ENCODE assay signal across 8 mouse cellular contexts in the genomic region with DNA sequence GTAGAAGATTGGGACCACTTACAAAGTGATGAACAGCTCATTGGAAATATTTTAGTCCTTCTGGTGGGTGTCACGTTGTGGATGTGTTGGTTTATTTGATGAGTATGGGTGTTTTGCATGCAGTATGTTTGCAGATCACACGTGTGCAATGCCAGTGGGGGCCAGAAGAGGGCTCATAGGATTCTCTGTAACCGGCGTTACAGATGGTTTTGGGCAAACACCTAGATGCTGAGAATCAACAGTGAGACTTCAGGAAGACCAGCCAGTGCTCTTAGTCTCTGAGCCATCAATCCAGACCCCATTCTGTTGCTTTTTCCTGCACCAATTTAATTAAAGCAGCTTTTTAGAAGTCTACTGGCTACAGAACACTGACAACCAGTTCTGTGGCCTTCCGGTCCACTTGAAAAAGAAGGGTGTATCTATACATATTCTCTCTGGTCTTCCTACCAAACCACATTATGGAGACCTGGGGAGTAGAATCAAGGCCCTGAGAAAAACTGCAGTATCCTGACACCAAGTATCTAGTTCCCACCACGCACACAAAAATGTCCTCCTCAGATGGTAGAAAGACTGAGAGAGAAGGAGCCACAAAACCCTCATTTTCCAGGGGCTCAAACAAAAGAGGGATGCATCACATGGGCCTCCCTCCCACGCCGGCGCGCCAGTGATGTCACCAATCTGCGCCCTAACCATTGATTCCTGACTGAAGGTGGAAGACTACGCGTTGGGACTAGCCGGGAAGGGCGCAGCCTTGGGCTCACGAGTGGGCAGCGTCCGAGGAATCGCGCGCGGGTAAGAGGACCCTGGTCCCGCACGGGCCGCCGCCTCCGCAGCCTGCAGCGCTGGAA. TPM values are rescaled to one million over a fixed set of nuclear protein-coding genes. Genes with fewer than 3 reads are reported as not detected.
DNase-seq lines count a peak whose midpoint lies in the region; ATAC-seq lines count a peak whose summit lies in the region.

A gene (plus strand): TSS at position 664 of the 848 bp plus-strand sequence.

- H3K27ac ChIP-seq in forebrain, embryonic 10.5 days = peak within 1 kb of the TSS; percentile 93
- H3K27ac ChIP-seq in heart, embryonic 14.5 days (replicated peaks in 1 of 2; ENCODE audit: control insufficient read depth in 1 of 2, insufficient read depth in 1 of 2, low read depth in 2 of 2, low read length in 2 of 2) = peak within 1 kb of the TSS; percentile 68 to 86
- H3K27ac ChIP-seq in liver, embryonic 12.5 days = no peak within 1 kb of the TSS
- H3K27ac ChIP-seq in stomach, embryonic 15.5 days = peak within 1 kb of the TSS; percentile 17; the same call in 1 of the 2 replicates

- DNase-seq in CD8-positive naive resting alpha-beta T cell, adult 2 months (ENCODE audit: low read depth in 2 of 2, low spot score in 2 of 2) = peak; percentile 61 to 74
- DNase-seq in c-Kit-positive CD71-negative TER-119-negative erythroid progenitor cells, embryonic 14.5 days (ENCODE audit: low read depth) = peak; percentile 67
- DNase-seq in forebrain, embryonic 10.5 days (ENCODE audit: extremely low spot score, low spot score) = peak; percentile 87
- peak; percentile 78 for DNase-seq in kidney, postnatal 14 days
- peak; percentile 42 to 73 for DNase-seq in natural killer cell, adult 2 months (ENCODE audit: low spot score in 2 of 2)

- peak within 1 kb of the TSS; percentile 77 for H3K4me2 ChIP-seq in heart, embryonic 14.5 days (ENCODE audit: low read length)
- peak within 1 kb of the TSS; percentile 89 for H3K4me2 ChIP-seq in liver, embryonic 12.5 days
- H3K4me2 ChIP-seq in stomach, embryonic 15.5 days = peak within 1 kb of the TSS; percentile 92

- 7% methylated on average over 28 of the region's 28 CpGs for WGBS in forebrain, embryonic 10.5 days
- WGBS in heart, embryonic 14.5 days = 5% methylated on average over 28 of the region's 28 CpGs
- 6% methylated on average over 28 of the region's 28 CpGs for WGBS in liver, embryonic 12.5 days (ENCODE audit: insufficient replicate concordance)
- WGBS in stomach, embryonic 15.5 days = 6% methylated on average over 28 of the region's 28 CpGs

- H3K36me3 ChIP-seq in forebrain, embryonic 10.5 days (replicated peaks) = peaks cover 8% of the 10 kb centered on the region; the same call in 1 of the 2 replicates
- no peaks in the 10 kb centered on the region for H3K36me3 ChIP-seq in heart, embryonic 14.5 days (ENCODE audit: control insufficient read depth, insufficient read depth, low read length)
- H3K36me3 ChIP-seq in liver, embryonic 12.5 days = no peaks in the 10 kb centered on the region
- H3K36me3 ChIP-seq in stomach, embryonic 15.5 days = no peaks in the 10 kb centered on the region

- ATAC-seq in heart, embryonic 14.5 days (ENCODE audit: insufficient number of reproducible peaks, insufficient read depth, low FRiP score, low read depth) = peak; percentile 63
- peak; percentile 54; the same call in 1 of the 2 replicates for ATAC-seq in liver, embryonic 12.5 days
- ATAC-seq in stomach, embryonic 15.5 days (ENCODE audit: insufficient read depth, low FRiP score, low read depth) = peak; percentile 66; the same call in 1 of the 2 replicates

- peaks cover 10% of the 10 kb centered on the region; the same call in 1 of the 2 replicates for H3K27me3 ChIP-seq in forebrain, embryonic 10.5 days (ENCODE audit: poor library complexity, severe bottlenecking)
- H3K27me3 ChIP-seq in heart, embryonic 14.5 days (ENCODE audit: control insufficient read depth, insufficient read depth, low read length) = no peaks in the 10 kb centered on the region
- peaks cover 21% of the 10 kb centered on the region for H3K27me3 ChIP-seq in liver, embryonic 12.5 days (replicated peaks)
- no peaks in the 10 kb centered on the region for H3K27me3 ChIP-seq in stomach, embryonic 15.5 days (replicated peaks)

- H3K9me3 ChIP-seq in forebrain, embryonic 10.5 days = no peaks in the 10 kb centered on the region
- H3K9me3 ChIP-seq in heart, embryonic 14.5 days (ENCODE audit: control insufficient read depth, low read length) = no peaks in the 10 kb centered on the region
- H3K9me3 ChIP-seq in liver, embryonic 12.5 days (replicated peaks) = no peaks in the 10 kb centered on the region
- H3K9me3 ChIP-seq in stomach, embryonic 15.5 days = no peaks in the 10 kb centered on the region

- H3K9ac ChIP-seq in heart, embryonic 14.5 days (ENCODE audit: low read length) = peak within 1 kb of the TSS; percentile 89
- H3K9ac ChIP-seq in liver, embryonic 12.5 days = peak within 1 kb of the TSS; percentile 73
- H3K9ac ChIP-seq in stomach, embryonic 15.5 days = peak within 1 kb of the TSS; percentile 68

- peak within 1 kb of the TSS; percentile 100 for H3K4me3 ChIP-seq in forebrain, embryonic 10.5 days
- peak within 1 kb of the TSS; percentile 90 to 93 for H3K4me3 ChIP-seq in heart, embryonic 14.5 days (ENCODE audit: control insufficient read depth in 1 of 2, insufficient read depth in 1 of 2, low read depth in 1 of 2, low read length in 2 of 2)
- peak within 1 kb of the TSS; percentile 70 for H3K4me3 ChIP-seq in liver, embryonic 12.5 days
- H3K4me3 ChIP-seq in stomach, embryonic 15.5 days (replicated peaks) = peak within 1 kb of the TSS; percentile 89

- H3K4me1 ChIP-seq in forebrain, embryonic 10.5 days = peaks cover 20% of the 10 kb centered on the region
- peaks cover 2 to 13% of the 10 kb centered on the region in 2 experiments; a peak in 3 of 4 replicates for H3K4me1 ChIP-seq in heart, embryonic 14.5 days (ENCODE audit: control insufficient read depth in 2 of 2, insufficient read depth in 2 of 2, low read length in 2 of 2)
- peaks cover 28% of the 10 kb centered on the region for H3K4me1 ChIP-seq in liver, embryonic 12.5 days
- no peaks in the 10 kb centered on the region for H3K4me1 ChIP-seq in stomach, embryonic 15.5 days

RNA-seq across cellular contexts. Expression of the gene that starts here (rescaled TPM):
- polyA plus RNA-seq in forebrain, embryonic 10.5 days (2016; fragmentation: Nextera tagmentation; extraction: Ambion mirVana) = 16.3 and 16.4 TPM in 2 replicates
- 8.0 and 9.4 TPM in 2 replicates for polyA plus RNA-seq in heart, embryonic 14.5 days (2014; fragmentation: Nextera tagmentation; extraction: Ambion mirVana)
- polyA plus RNA-seq in liver, embryonic 12.5 days (2016; fragmentation: Nextera tagmentation; extraction: Ambion mirVana) = 9.9 and 10.4 TPM in 2 replicates
- polyA plus RNA-seq in stomach, embryonic 15.5 days (2015; fragmentation: Nextera tagmentation; extraction: Ambion mirVana) = 10.3 and 13.3 TPM in 2 replicates
